Mouse (Mus musculus) heart, embryonic 11.5 days (tissue): Measurements from ENCODE around the gene Litaf. TPM values are rescaled to one million over a fixed set of nuclear protein-coding genes. Genes with fewer than 3 reads are reported as not detected.
"Not testable (repeated sequence)": the region's sequence is repeated elsewhere in the genome, so short reads cannot be mapped to it uniquely, and the experiment has no call there.

ENCODE experiments used
- ATAC-seq: fragments of 200-750 bp; cut with Nextera tagmentation; replicated peaks from 2 replicates; pipeline ENCODE4 v1.8.0; 2017; ENCODE audit warnings: moderate library complexity; ENCODE audit not compliant: insufficient number of reproducible peaks, low FRiP score, low TSS enrichment
- H3K27ac ChIP-seq: fragments of 300-500 bp; sonication (generic); 2 replicates; pipeline ENCODE4 v1.5.1; 2014; ENCODE audit warnings: mild to moderate bottlenecking, low read depth, low read length
- H3K27me3 ChIP-seq: fragments of 300-500 bp; sonication (generic); 2 replicates; pipeline ENCODE4 v1.6.1; 2014; ENCODE audit warnings: mild to moderate bottlenecking, low read length, mixed read lengths; ENCODE audit not compliant: control insufficient read depth, insufficient read depth
- H3K36me3 ChIP-seq: fragments of 300-500 bp; sonication (generic); 2 replicates; pipeline ENCODE4 v1.6.1; 2014; ENCODE audit warnings: mild to moderate bottlenecking, low read length, moderate library complexity, mixed read lengths; ENCODE audit not compliant: control insufficient read depth, insufficient read depth
- H3K4me1 ChIP-seq: fragments of 300-500 bp; sonication (generic); 2 replicates; pipeline ENCODE4 v1.6.1; 2014; ENCODE audit warnings: low read length; ENCODE audit not compliant: control insufficient read depth, insufficient read depth
- H3K4me2 ChIP-seq: fragments of 300-500 bp; sonication (generic); 2 replicates; pipeline ENCODE4 v1.6.1; 2014; ENCODE audit warnings: mild to moderate bottlenecking, moderate library complexity
- H3K4me3 ChIP-seq: fragments of 300-500 bp; sonication (generic); 2 replicates; pipeline ENCODE4 v1.5.1; 2014; ENCODE audit warnings: low read depth, low read length
- H3K9ac ChIP-seq: fragments of 300-500 bp; sonication (generic); 2 replicates; pipeline ENCODE4 v1.6.1; 2014; ENCODE audit warnings: mild to moderate bottlenecking, low read depth, low read length, moderate library complexity
- H3K9me3 ChIP-seq: fragments of 300-500 bp; sonication (generic); replicated peaks from 2 replicates; pipeline ENCODE4 v1.6.1; 2016; ENCODE audit warnings: low read length; ENCODE audit not compliant: control insufficient read depth
- WGBS: fragments of 180-500 bp; shearing (Covaris S2); extraction: QIAGEN DNeasy Blood & Tissue Kit; methylation state at CpG from one replicate; pipeline ENCODE4 v1.1.7; 2014; ENCODE audit not compliant: insufficient replicate concordance; 5-methylcytosine and 5-hydroxymethylcytosine counted together
- polyA plus RNA-seq: library from polyadenylated mRNA; unstranded; fragments of >200 nt; fragmentation: Nextera tagmentation; extraction: Ambion mirVana; gene quantifications from 2 replicates; pipeline ENCODE4 v1.2.1, GENCODE M21; 2014

Litaf gene
- polyA plus RNA-seq, 1 experiment from 2014 or later, result 63.8 TPM

DNA sequence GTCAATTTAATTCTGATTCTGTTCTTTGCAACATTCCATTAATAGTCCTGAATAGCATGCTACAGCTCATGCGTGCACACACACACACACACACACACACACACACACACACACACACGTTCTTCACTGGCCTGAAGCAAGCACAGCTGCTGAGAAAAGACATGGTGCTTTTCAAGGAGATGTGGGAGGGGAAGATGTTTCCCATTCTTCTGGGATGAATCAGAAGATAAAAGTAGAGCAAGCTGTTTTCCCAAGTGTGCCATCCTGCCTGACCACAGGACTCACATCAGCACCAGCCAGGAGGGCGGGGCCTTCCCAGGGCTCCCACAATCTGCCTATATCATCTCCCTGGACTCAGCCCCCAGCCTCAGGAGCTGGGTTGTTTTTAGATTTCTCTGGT, 41.1 kb downstream of the Litaf start:
- no peaks in the 10 kb centered on the region for H3K4me1 ChIP-seq
- WGBS, result 70% methylated on average over 3 of the region's 3 CpGs
- H3K27ac ChIP-seq, result no peak overlapping the region
- H3K4me3 ChIP-seq, result no peak overlapping the region
- H3K36me3 ChIP-seq, result no peaks in the 10 kb centered on the region
- no peaks in the 10 kb centered on the region for H3K27me3 ChIP-seq
- no peaks in the 10 kb centered on the region for H3K9me3 ChIP-seq
- ATAC-seq, result no peak
- no peak overlapping the region for H3K4me2 ChIP-seq
- no peak overlapping the region for H3K9ac ChIP-seq

DNA sequence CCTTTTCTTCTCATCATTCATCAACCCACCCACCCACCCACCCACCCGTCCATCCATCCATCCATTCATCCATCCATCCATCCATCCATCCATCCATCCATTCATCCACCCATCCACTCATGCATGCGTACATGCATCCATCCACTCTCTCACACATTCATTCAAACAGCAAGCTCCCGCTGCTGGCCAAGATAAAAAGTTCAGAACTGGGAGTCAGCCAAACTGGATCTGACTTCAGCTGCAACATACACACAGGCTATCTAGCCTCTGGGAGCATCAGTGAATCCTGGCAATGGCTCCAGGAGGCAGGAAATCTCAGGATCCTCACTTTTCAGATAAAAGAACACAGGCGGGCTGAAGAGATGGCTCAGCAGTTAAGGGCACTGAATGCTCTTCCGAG, 42.3 kb downstream of the Litaf start:
- no peak for ATAC-seq
- H3K4me1 ChIP-seq, result no peaks in the 10 kb centered on the region
- no peaks in the 10 kb centered on the region for H3K36me3 ChIP-seq
- no peak overlapping the region for H3K4me3 ChIP-seq
- H3K27ac ChIP-seq, result no peak overlapping the region
- WGBS, result 72% methylated on average over 5 of the region's 5 CpGs
- no peaks in the 10 kb centered on the region for H3K9me3 ChIP-seq
- H3K27me3 ChIP-seq, result no peaks in the 10 kb centered on the region
- H3K4me2 ChIP-seq, result no peak overlapping the region
- no peak overlapping the region for H3K9ac ChIP-seq

DNA sequence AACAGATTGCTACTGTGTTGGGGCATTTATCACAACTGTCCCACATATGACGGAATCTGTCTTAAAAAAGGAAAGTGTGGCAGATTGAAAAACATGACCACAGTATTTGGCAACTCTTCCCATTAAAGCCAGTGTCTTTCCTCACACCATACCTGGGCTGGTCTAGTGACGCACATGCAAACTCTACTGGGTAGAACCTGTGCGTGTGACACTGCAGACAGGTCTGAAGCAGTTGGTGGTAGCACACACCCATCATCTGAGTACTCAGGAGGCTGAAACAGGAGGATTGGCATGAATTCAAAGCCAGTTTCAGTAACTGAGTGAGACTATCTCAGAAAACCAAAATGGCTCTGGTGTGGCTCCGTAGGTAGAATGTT, 43.9 kb downstream of the Litaf start:
- H3K36me3 ChIP-seq, result no peaks in the 10 kb centered on the region
- H3K4me3 ChIP-seq, result no peak overlapping the region
- H3K4me2 ChIP-seq, result no peak overlapping the region
- no peaks in the 10 kb centered on the region for H3K27me3 ChIP-seq
- H3K9me3 ChIP-seq, result no peaks in the 10 kb centered on the region
- WGBS, result 74% methylated on average over 4 of the region's 4 CpGs
- ATAC-seq, result no peak
- H3K4me1 ChIP-seq, result peaks cover 7% of the 10 kb centered on the region
- no peak overlapping the region for H3K27ac ChIP-seq
- no peak overlapping the region for H3K9ac ChIP-seq

DNA sequence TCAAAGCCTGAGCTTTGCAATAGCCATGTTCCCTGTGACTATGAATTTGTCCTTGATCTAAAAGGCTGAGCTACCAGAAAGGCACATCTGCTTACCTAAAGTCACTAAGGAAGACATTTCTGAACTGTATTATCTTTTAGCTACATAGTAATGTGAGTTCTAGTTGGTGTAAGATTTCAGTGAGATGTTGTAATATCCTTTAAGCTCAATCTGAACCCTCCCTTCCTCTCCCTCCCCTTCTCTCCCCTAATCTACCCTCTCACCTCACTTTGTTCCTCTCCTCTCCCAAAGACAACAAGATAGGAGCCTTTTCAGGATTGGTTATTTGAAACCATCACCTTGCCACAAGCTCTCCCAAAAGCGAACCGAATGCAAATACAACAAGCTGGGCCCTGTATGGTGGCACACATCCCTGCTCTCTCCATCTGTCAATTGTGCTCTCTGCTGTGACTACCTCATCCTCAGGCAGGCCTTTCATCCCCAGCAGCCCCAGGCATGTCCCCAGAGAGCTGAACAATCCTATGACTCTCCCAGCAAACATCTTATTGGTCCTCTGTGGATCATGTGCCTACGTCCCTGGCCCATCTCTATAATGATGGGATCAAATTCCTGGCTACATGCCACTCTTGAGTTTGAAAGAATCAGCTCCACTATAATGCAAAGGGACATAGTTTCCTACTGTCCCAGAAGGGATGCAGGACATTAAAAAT, 44.4 kb downstream of the Litaf start:
- ATAC-seq, result no peak
- peaks cover 7% of the 10 kb centered on the region for H3K4me1 ChIP-seq
- no peaks in the 10 kb centered on the region for H3K27me3 ChIP-seq
- H3K9ac ChIP-seq, result no peak overlapping the region
- no peaks in the 10 kb centered on the region for H3K9me3 ChIP-seq
- no peaks in the 10 kb centered on the region for H3K36me3 ChIP-seq
- 62% methylated on average over 3 of the region's 3 CpGs for WGBS
- no peak overlapping the region for H3K4me2 ChIP-seq
- no peak overlapping the region for H3K4me3 ChIP-seq
- no peak overlapping the region for H3K27ac ChIP-seq

DNA sequence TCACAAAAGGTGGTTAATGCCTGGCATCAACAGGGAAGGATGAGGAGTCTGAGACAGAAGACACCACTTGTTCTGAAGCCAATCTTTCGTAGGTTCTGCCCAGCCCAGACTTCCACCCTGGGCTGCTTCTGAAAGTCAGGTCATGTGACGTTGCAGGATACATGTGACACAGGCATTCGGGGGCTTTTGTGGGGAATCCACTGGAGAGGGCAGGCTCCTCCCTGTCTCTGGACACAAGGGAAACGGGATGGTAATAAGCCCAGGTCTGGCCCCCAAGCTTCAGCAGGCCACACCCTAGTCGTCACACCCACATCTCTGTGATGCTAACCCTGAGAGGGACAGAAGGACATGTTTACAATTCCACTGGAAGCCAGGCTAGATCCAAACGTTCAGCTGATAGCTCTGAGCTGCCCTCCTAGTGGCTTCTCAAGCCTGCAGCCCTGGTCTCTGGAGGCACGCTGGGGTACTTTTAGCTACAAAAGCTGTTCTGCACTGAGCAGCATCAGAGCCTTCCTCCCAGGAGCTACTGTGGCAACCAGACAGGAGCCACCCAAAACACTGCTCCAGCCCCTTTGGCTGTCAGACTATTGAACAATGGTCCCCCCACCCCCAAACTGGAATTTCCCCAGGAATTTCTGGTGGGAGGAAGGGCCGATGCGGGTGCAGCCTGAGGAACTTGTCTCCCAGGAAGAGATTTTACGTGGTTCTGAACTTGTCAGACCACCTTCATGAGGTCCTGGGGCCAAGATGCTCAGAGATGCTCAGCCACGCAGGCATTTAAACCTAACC, 48.0 kb downstream of the Litaf start:
- Histone ChIP-seq H3K27ac (no peak overlapping the region), H3K36me3 (no peaks in the 10 kb centered on the region), H3K4me2 (no peak overlapping the region), H3K9ac (no peak overlapping the region), H3K27me3 (no peaks in the 10 kb centered on the region), H3K9me3 (no peaks in the 10 kb centered on the region), H3K4me1 (peaks cover 9% of the 10 kb centered on the region), H3K4me3 (no peak overlapping the region)
- 45% methylated on average over 11 of the region's 11 CpGs for WGBS
- ATAC-seq, result 0 out of 2 replicates have a peak, but pooled peaks have one; percentile 18

DNA sequence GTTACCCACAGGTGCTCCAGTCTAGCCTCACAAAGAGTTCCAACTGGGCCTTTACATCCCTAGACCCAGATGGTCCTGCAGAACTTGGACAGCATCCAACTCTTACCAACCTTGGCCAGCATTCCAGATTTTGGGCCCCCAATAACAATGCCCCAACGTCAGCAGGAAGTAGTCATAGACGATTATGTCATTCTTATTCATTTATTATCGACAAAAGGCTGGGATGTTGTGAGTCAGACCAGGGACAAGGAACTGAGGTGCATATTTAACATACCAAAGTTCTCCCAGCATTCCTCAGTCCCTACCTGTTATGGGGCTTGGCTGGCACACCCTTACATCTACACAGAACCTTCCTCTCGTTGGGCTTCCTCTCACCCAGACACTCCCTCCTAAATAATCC, 49.6 kb downstream of the Litaf start:
- H3K27ac ChIP-seq, result no peak overlapping the region
- H3K4me2 ChIP-seq, result no peak overlapping the region
- no peaks in the 10 kb centered on the region for H3K36me3 ChIP-seq
- no peak overlapping the region for H3K9ac ChIP-seq
- no peaks in the 10 kb centered on the region for H3K27me3 ChIP-seq
- peaks cover 19% of the 10 kb centered on the region for H3K4me1 ChIP-seq
- no peak for ATAC-seq
- 58% methylated on average over 4 of the region's 4 CpGs for WGBS
- H3K9me3 ChIP-seq, result no peaks in the 10 kb centered on the region
- H3K4me3 ChIP-seq, result no peak overlapping the region

DNA sequence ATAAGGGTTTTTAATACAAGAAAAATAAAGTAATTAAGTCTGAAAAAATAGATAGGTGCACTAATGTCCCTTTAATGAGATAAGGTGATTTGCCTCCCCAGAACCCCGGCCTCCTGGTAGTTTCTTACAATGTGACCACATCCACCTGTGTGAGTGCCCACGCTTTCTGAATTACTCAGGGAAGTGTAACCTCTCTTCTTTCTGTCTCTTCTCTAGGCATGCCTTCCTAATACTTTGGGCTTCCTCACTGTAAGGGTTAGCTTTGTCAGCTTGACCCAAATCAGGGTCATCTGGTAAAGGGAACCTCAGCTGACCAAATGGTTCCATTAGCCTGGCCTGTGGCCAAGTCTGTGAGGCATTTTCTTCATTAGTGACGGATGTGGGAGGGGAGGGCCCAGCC, 51.5 kb downstream of the Litaf start:
- no peak overlapping the region for H3K27ac ChIP-seq
- no peak overlapping the region for H3K9ac ChIP-seq
- H3K4me2 ChIP-seq, result no peak overlapping the region
- no peaks in the 10 kb centered on the region for H3K9me3 ChIP-seq
- H3K36me3 ChIP-seq, result no peaks in the 10 kb centered on the region
- H3K4me1 ChIP-seq, result peaks cover 19% of the 10 kb centered on the region
- 73% methylated on average over 3 of the region's 3 CpGs for WGBS
- no peak overlapping the region for H3K4me3 ChIP-seq
- ATAC-seq, result no peak
- no peaks in the 10 kb centered on the region for H3K27me3 ChIP-seq

DNA sequence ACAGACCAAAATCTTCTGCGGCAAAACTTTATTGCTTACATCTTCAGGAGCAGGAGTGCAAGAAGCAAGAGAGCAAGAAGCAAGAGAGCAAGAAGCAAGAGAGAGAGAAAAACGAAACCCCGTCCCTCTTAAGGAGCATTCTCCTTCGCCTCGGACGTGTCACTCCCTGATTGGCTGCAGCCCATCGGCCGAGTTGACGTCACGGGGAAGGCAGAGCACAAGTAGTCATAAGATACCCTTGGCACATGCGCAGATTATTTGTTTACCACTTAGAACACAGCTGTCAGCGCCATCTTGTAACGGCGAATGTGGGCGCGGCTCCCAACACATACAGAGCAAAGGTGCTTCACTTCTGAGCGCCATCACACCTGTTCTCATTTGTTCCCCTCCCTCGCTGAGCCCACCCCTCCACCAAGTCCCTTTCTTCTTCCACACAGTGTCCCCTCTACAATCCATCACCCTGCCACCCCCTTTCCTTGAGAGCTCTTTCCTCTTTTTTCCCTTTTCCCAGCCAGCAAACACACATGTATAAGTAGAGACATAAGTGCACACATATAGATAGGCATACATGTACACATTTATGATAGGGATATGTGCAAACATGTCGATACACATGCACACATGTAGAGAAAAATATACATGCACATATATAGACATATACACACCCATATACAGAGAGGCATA, 52.4 kb downstream of the Litaf start:
- not testable (repeated sequence) for H3K27me3 ChIP-seq, ATAC-seq, H3K9me3 ChIP-seq, H3K36me3 ChIP-seq, H3K4me2 ChIP-seq, H3K27ac ChIP-seq, H3K4me3 ChIP-seq, H3K9ac ChIP-seq
- 84% methylated on average over 11 of the region's 19 CpGs for WGBS
- H3K4me1 ChIP-seq, result peaks cover 23% of the 10 kb centered on the region
